Mouse (Mus musculus) spleen, adult 2 months (tissue): Measurements from ENCODE around the gene Hnrnpul1.

Experiments used
- CTCF ChIP-seq: fragments of 200-500 bp; IDR thresholded peaks from 2 replicates; pipeline ENCODE4 v1.5.1; 2011; ENCODE audit warnings: mild to moderate bottlenecking, inconsistent platforms; ENCODE audit not compliant: insufficient read depth, insufficient read length, insufficient replicate concordance; ENCODE audit errors: extremely low read depth
- POLR2A ChIP-seq: fragments of 200-500 bp; IDR thresholded peaks from 2 replicates; pipeline ENCODE4 v1.6.1; 2011; ENCODE audit warnings: low read depth, low read length, inconsistent platforms

- TF ChIP-seq CTCF (no peak), POLR2A (no peak)
Measured at GRCm38 (mm10) chr7:25753643-25754438, 716 bp downstream of the Hnrnpul1 start.
